Mouse (Mus musculus): ENCODE measurements around the gene Trcg1.
"Not testable (repeated sequence)": the region's sequence is repeated elsewhere in the genome, so short reads cannot be mapped to it uniquely, and the experiment has no call there.

Gene Trcg1

DNA sequence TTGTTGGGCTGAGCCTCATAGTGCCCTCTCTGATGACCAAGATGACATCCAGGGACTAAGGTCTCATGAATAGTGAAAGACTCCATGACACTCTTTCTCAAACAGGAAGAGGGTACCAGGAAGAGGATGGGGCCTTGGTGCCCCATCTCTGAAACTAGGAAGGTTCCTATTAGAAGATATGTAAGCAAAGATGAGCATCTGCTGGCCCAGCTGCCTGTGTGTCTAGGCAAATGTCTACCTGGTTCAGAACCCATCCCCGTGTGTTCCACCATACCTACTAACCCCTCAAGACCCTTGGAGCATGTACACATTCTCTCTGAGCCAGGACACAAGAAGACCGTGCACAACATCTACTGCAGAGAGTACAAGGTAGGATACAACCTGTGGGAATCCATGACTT is at the start of gene Trcg1:
Gene Trcg1 (plus strand): TSS at position 301 of the 400 bp plus-strand sequence.
- DNase-seq, result no peak

DNA sequence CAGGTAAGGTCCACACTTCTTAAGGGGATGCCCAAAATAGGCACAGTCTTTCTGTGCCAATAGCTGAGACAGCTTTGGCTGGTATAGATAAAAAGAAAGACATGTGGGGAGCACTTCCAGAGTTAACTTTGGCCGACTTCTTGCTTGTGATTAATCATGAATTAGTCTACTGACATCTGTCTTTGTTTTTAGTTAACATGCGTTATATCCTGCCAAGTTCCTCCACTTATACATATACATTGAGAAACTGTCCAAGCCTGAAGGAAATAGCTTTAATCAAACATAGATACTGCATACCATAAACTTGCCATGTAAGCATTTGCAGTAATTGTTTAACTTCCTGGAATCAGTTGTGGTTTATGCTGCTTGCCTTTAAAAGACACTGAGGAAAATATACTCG is 39.6 kb upstream of the Trcg1 start:
- DNase-seq, result no peak

DNA sequence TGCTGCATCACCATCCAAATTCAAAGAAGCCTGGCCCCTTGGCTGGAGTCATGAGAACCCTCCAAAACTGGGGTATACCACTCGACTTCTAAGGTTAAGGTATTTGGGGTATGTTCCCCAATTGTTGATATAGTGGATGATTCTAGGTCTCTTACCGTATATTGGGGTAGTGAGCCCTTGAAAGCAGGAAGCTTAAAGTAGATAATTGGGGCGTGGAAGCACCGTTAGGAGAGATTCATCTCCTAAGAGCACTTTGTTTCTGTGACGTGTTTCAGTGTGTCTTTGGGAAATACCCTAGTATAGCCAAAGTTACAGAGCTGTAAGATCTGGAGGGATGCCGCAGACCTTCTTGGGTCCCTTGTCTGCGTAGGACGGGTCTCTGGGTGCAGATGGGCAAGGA is 38.9 kb upstream of the Trcg1 start:
- DNase-seq, result no peak

DNA sequence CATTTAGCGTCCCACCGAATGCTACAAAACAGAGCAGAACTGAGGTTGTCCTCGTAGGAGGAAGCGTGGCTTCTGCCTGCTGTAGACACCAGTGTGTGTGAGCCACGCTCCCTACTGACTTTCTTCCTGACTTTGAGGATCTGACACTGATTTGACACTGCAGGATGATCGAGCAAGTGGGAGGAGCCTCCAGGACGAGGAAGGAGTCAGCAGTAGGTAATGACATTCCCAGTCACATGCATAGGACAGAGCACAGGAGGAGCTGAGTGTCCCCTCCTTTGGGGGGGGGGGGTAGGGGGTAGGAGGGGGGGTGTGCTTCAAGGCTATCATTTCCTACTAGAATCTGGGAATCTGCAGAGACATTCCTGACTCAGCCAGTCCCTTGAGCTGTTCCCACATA is 33.4 kb upstream of the Trcg1 start:
- no peak for DNase-seq

DNA sequence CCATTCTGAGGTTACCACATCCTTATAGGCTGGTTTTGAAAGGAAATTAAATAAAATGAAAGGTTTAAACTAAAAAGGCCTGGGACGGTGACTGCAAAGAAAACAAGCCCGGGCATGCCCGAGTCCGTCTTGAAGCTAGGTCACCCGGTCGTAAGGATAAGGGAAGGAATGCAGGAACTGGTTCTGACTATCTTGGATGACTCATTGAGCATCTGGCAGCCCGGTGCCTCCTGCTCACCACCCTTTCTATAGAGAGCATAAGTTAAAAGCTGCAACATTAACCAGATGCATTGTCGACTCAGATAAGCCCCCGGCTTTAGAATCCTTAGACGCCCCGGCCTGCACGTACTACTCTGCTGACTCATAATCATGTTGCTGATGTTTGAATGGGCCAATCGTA is 32.8 kb upstream of the Trcg1 start:
- DNase-seq, result not testable (repeated sequence)

DNA sequence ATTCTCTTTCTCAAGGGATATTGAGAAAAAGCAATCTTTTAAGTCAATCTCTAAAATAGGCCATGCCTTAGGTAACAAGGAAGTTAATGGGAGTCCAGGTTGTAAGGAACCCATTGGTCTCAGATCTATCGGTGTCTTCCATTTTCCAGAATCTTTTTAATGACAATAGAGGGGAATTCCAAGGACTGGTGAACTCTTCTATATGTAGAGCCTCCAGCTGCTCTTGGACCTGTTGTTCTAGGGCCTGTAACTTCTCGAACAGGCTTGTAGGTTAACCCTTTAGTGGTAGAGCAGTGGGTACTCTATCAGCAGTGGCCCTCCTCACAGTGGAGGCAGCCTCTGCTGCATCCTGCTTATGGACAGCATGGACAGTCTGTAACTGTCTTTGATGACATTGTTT is 29.5 kb upstream of the Trcg1 start:
- no peak for DNase-seq

DNA sequence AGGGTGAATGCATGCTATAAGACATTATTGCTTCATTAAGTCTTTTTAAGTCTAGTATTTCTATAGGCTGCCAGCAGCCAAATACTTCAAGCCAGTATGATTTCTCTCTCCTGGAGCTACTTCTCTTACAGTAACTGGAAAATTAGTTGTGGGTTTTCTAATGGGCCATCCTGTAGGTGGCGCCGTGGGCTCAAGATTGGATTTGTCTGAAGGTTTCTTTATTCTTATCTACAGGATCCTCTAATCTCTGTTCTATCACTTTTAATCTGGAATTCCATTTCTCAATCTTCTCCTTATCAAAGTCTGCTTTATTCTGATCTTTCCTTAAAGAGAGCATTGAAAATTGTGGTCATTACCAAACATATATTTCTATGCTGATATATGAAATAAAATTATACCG is 27.0 kb upstream of the Trcg1 start:
- DNase-seq, result no peak

DNA sequence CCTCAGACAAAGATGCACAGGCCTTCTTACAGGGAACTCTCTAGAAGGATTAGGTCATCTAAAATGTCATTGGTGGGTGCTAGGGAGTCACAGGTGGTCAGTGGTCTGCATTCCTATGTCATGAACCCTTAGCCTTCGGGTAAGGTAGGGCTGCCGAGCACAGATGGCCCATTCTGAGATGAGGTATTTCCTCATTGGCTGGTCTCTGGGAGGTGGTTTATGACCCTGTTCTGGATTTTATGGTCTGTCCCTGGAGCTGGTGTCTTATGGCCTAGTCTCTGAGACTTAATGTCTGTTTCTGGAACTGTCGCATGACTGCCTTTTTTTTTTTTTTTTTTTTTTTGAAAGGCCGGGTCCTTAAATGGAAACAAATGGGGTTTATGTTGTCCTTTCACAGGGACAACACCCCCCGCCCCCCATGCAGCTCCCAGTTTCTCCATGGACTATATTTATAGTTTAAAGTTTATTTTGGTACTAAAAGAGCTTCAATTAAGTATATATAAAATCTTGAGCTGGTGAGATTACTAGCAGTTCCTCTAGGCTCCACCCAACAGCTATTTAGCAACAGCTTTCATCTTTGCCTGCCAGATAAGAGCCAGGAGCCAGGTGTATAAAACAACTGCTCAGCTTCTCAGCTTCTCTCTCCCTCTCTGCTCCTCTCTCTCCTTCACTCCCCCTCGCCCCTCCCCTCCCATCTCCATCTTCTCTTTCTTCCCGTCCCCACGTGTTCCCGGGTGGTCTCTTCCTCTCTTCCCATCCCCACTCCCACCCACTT is 23.7 kb upstream of the Trcg1 start:
- DNase-seq, result no peak

DNA sequence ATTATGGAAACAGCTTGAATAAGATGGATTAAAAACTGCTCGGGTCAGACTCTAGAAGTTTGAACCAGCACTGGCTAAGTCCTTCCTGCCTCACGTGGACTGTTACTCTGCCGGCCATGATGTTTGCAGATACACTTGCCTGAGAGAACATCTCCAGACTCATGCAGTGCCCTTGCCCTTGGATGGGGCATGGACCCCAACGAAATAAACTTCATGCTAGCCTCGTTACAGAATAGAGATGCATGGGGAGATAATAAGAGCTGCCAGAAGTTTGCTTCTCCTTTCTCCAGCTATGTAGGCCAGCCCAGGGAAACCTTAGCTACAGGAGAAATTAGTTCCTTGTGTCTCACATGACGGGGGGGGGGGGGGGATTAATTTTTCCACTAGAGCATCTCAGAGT is 21.9 kb upstream of the Trcg1 start:
- no peak for DNase-seq

DNA sequence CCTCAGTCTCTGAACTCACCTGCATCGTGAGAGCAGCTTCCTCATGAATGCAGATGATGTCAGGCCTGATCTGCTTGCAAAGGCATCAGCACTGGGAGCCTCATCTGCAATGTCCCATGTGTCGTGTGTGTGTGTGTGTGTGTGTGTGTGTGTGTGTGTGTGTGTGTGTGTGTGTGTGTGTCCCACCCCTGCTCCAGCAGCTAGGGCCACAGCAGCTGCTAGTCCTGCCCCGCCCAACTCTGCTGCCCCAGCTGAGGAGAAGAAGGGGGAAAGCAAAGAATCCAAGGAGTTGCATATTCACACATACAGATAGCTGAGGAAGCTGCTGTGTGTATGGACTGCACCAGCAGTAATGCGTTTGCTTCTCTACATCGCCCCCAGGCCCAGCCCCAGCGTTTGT is 19.1 kb upstream of the Trcg1 start:
- DNase-seq, result no peak

DNA sequence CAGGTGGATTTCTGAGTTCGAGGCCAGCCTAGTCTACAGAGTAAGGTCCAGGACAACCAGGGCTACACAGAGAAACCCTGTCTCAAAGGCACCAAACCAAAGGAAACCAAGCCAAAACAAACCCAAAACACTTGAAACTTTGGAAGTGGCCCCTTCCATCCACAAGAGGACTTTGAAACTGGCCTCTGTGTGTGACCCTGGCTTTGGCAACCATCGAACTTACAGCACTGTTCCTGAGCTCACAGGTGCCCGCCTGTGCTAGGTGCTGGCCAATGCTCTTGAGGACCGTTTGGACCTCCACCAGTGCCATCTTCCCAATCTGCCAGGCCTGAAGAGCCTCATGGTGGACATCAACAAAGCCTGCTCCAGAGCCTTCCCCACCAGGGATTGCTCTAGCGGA is 17.6 kb upstream of the Trcg1 start:
- DNase-seq, result no peak

DNA sequence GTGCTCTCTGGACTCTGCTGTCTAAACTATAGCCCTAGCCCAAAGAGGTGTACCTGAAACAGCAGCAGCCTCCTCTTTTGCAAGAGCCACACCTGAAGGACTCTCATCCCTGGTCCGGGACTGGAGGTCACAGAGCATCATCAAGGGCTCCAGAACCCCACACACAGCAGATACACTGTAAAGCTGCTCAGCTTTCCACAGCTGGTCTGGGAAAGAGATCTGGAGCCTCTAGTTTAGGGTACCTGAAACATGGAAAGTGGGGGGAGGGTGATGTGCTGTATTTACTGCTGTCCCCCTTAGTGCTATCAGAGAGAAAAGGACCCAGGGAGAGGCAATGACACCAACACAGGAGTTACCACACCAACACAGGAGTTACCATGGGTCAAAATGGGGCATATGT is 16.8 kb upstream of the Trcg1 start:
- no peak for DNase-seq

DNA sequence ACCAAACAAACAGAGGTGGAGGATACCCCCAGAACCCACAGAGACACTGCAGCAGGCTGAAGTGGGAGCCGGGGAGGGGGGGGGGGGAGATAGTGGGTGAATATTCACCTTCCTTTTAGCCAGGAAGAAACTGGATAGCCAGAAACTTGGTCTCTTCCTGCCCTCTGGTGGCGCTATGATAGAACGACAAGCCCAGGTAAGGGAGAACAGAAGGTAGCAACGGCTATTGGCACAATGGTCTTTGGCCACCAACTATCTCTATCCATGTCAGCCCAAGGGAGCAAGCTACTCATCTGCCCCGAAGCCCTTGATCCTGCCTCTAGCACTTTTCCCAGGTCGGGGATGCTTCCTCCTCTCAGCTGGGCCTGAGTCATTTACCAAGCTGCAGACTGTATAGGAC is 16.0 kb upstream of the Trcg1 start:
- DNase-seq, result no peak

DNA sequence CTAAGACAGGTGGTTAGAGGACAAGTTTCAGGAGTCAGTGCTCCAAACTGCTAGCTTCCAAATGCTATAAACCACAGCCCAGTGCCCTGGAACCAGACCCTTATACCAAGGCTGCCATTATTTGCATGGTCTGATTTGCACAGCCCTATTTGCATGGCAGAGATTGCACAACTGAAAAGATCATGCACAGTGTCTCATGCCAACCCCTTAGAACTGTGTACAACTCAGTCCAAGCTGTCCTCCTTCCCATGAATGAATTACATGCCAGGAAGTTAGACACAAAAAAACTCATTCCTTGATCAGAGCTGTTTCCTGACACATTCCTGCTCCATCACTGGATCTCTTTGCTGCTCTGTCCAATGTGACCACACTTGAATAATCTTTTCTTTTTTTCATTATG is 13.0 kb upstream of the Trcg1 start:
- DNase-seq, result no peak

DNA sequence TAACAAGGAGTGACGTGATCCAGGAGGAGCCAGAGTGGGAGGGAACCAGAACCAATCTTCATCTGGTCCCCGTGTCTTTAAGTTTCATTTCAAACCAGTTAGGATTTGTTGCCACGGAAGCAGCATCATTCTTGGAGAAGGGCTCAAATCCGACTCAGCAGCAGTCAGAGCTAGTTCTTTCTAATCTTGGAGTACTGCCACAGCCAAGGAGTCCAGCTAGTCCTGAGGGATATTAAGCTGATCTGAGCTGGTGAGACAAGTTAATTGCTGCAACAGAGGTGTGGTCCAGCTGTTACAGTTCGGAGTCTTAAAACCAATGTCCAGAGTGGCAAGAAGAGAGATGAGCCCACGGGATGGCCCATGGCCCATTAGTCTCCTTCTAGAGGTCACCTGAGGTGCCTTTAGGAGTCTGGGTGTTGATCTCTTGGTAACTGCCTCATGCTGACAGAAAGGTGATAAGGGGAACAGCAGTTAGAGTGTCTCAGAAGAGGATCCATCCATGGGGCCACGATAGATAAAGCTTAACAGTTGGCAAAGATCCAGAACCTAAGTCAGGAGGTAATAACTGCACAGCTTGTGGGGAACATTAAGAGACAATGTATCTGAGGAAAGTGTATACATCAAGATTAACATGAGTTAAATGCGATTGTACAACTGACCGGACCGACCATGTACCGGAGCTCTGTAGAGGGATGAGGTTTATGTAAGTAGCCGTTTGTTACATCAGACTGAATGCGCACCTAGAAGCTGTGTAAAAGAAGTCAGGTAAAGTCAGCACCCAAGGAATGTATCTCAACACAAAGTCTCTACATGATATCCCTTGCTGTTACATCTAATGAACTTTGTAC is 10.4 kb upstream of the Trcg1 start:
- DNase-seq, result no peak

DNA sequence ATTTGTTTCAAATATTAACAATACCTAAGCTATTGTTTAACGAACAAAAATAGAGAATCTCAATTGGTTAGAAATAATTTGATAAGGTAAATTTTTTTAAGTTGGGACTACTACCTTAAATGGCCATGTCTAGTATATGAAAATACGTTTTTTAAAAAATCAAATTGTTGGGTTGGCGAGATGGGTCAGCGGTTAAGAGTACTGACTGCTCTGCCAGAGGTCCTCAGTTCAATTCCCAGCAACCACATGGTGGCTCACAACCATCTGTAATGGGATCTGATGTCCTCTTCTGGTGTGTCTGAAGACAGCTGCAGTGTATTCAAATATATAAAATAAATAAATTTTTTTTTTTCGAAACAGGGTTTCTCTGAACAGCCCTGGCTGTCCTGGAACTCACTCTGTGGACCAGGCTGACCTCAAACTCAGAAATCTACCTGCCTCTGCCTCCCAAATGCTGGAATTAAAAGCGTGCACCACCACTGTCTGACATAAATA is 9.7 kb upstream of the Trcg1 start:
- DNase-seq, result not testable (repeated sequence)

DNA sequence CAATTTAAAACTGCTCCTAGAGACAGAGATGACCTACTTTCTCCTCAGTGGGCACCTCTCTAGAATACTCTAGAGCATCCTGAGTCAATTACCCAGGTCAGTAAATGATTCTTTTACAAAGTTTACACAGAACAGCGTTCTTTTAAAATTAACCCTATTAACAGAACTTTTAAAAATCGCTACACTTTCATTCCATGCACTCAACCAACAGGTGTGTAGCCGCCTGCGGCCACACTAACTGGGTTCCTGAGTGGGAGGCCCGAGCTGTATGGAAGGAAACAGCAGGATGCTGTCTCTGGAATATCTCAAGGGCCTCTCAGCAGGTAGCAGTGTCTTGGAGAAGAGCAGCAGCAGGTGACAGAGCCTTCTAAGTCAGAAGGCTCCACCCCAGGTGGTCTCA is 9.2 kb upstream of the Trcg1 start:
- DNase-seq, result no peak

DNA sequence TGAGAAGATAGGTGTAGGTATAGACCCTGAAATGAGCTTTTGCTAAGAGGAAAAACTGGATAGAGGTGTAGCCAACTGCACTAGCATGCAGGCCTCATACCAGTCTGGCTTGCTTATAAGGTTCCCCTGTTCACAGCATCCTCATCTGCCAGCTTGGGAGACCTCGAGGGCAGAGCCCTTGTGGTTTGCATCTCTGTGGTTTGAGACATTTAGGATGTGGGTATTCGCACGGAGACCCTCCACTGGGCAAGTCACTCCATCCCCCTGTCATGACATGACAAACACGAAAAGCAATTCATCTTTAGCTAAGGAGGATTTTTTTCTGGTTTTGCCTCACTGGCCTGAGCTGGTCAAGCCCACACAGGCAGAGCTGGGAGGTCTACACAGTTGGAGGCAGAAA is 8.2 kb upstream of the Trcg1 start:
- DNase-seq, result no peak

DNA sequence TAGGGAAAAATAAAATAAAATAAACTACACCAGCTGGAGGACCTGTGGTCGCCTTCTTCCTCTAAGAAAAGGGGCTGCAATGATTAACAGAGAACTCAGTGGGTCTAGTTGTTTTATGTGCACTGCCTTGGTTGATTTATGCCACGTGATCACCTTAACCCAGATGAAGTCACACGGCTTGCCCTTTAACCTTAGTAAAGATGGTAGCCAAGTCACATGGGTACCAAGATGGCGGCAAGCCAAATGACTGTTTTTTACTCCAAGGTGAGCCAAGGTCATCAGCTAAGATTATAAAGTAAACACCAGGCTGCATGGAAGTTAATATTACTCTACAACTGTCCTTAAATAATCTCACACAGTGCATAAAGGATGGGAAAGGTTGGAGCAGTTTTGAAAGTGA is 6.6 kb upstream of the Trcg1 start:
- DNase-seq, result no peak

DNA sequence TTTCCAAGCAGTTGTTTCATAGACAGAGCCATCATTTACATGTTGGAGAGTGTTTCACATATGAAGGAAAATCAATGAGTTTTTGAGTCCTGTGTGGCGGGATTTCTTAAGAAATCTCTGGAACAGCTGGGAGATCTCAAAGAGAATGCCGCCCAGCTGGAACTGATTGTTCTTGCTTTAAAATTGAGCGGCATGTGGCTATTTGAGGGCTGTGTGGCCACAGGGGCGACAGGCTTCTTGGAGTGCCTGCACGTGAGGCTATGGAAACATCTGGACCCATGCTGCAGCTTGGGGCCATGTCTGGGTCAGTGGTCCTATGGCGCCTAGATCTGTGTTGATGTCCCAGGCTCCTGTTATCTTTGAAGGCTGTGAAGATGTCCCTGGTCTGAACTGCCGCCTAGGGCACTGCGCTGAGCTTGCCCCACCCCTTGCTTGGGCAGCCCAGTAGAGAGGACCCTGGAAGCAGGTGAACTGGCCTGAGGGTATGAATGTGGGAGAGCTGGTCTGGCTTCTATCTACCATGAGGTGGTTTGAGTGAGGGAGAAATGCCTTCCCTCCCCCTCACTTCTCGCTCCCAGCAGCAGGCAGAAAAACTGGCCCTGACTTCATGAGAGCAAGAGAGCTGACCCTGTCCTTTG is 6.1 kb upstream of the Trcg1 start:
- no peak for DNase-seq

DNA sequence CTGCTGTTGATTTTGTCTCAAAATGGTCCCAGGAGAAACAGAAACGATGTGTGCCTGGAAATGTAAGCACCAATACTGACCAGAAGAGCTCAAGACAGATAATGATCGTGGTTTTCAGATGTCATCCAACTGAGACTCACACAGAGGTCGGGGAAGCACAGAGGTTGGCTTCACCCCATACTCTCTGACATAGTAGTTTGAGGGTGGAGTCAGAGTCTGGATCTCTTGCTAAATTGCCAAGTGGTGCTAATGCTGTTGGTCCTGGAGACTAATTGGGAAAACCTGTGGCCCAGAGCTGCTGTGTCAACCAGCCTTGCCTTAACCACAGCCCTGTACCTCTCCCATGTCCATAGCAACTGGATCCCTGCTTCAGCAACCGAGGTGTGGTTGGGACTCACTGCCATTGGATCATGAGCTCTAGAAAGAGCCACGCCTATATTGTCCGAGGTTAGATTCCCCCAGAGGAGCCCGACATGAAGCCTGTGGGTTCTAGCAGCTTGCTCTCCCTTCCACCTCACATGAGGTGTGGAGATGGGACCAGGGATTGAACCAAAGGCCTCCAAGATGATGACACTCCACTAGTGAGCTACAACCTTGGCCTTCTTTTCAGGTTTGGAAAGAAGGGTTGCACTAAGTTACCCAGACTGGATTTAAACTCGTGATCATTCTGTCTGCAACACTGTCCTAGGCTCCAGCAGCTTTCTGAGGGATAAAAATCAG is 4.7 kb upstream of the Trcg1 start:
- no peak for DNase-seq

DNA sequence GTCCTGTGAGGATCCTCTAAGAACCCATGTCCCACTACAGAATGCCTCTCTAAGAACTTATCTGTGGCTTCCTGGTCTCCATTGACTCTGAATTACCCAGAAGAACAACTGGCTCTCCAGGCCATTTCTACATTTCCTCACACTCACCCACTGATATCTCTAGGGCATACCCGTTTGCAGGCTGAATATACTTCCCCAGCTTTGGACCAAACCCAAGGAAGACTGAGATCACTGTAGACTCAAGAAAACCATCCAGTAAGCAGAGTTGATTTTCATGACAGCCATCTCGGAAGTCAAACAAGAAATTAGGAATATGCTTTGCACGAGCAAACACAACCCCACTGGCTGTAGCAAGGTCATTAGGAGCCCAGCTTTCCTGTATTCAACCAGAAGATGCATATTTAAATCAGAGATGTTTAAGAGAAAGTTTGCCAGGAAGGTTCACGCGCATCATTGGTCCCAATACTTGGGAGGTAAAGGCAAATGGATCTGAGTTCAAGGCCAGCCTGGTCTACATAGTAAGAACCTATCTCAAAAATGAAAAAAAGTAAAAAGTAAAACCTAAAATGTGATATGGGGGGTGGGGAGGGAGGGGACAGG is 3.9 kb upstream of the Trcg1 start:
- no peak for DNase-seq

DNA sequence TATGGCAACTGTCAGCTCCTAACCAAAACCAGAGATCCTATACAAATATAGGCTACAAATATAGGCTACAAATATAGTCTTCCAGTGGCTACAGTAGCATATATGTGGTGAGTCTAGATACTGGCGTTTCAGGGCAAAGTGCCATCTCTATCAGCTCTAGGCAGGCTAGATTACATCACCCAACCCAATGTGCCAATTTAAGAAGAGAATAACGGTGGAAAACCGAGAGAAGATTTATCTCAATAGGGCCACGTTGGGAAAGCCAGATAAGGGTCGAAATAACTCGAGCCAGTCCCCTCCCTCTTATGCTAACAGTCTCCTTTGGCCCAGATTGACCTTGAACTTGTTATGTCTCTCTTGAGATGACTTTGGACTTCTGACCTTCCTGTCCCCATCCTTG is 3.2 kb upstream of the Trcg1 start:
- DNase-seq, result no peak

Measured in right cerebral cortex, postnatal 25 days (tissue).